Mouse (Mus musculus): ENCODE measurements around the gene Med7.
"Not testable (repeated sequence)": the region's sequence is repeated elsewhere in the genome, so short reads cannot be mapped to it uniquely, and the experiment has no call there.

GRCm38 (mm10) chr11:46428131-46428530 is 8.6 kb upstream of the Med7 start:
- not testable (repeated sequence) for TF ChIP-seq POLR2A (IDR thresholded peaks at IDR 0.05; ENCODE audit: low read depth, low read length); CTCF (IDR thresholded peaks at IDR 0.05; ENCODE audit: borderline replicate concordance, insufficient read depth, low read length)

Measured in embryonic fibroblast, embryonic 13.5 days (primary cell).